Comparison of ENCODE assay signal across 8 mouse cellular contexts in genomic region chr16:21422645-21423545, GRCm38 (mm10). TPM values are rescaled to one million over a fixed set of nuclear protein-coding genes. Genes with fewer than 3 reads are reported as not detected.
DNase-seq lines count a peak whose midpoint lies in the region; ATAC-seq and TF ChIP-seq lines count a peak whose summit lies in the region.

Vps8 (plus strand) TSS chr16:21423118.

- under 1% methylated on average over 71 of the region's 71 CpGs for WGBS in forebrain, embryonic 15.5 days
- WGBS in lung, adult 2 months, result 1% methylated on average over 71 of the region's 71 CpGs

- H3K36me3 ChIP-seq in forebrain, embryonic 15.5 days, result no peaks in the 10 kb centered on the region

- ATAC-seq in forebrain, embryonic 15.5 days (replicated peaks), result peak; percentile 99
- ATAC-seq in neutrophil, adult 5-6 weeks (ENCODE audit: extremely low read depth, insufficient number of reproducible peaks, low FRiP score, poor library complexity, severe bottlenecking), result peak; percentile 88

- peak within 1 kb of the TSS; percentile 96 for H3K4me2 ChIP-seq in forebrain, embryonic 15.5 days (replicated peaks)

- TF ChIP-seq POLR2A in lung, adult 2 months (IDR thresholded peaks at IDR 0.05; ENCODE audit: borderline replicate concordance, extremely low read depth, low read depth, low read length), result peak; percentile 51; the same call in 1 of the 2 replicates

- DNase-seq in ES-CJ7 (ENCODE audit: low read depth, low spot score), result peak; percentile 96
- peak; percentile 87 for DNase-seq in cerebellum, adult 11 months
- DNase-seq in heart, postnatal 25 days (ENCODE audit: low spot score), result peak; percentile 81
- peak; percentile 86 to 91 for DNase-seq in layer of hippocampus, adult 18-20 months (ENCODE audit: low spot score in 2 of 2)
- DNase-seq in lung, adult 2 months, result peak; percentile 91
- DNase-seq in thymus, adult 18-20 months, result peak; percentile 85 to 89

- no peak for TF ChIP-seq CTCF in lung, adult 2 months (IDR thresholded peaks at IDR 0.05; ENCODE audit: insufficient read depth, low read length)

- H3K27me3 ChIP-seq in forebrain, embryonic 15.5 days, result no peaks in the 10 kb centered on the region

- peak within 1 kb of the TSS; percentile 61 for H3K27ac ChIP-seq in forebrain, embryonic 15.5 days (replicated peaks)

- H3K4me3 ChIP-seq in forebrain, embryonic 15.5 days, result peak within 1 kb of the TSS; percentile 87
- H3K4me3 ChIP-seq in lung, adult 2 months (replicated peaks; ENCODE audit: extremely low read depth, low read depth, low read length), result peak within 1 kb of the TSS; percentile 95

- intact Hi-C loops in heart, postnatal 25 days (cut with DNase I), result no loop called here

- no peaks in the 10 kb centered on the region for H3K9me3 ChIP-seq in forebrain, embryonic 15.5 days

- peaks cover 3% of the 10 kb centered on the region; the same call in 1 of the 2 replicates for H3K4me1 ChIP-seq in forebrain, embryonic 15.5 days
- peaks cover 3% of the 10 kb centered on the region for H3K4me1 ChIP-seq in lung, adult 2 months (ENCODE audit: control insufficient read depth, insufficient read depth, low read length)

- peak within 1 kb of the TSS; percentile 87 for H3K9ac ChIP-seq in forebrain, embryonic 15.5 days (replicated peaks)

RNA-seq across cellular contexts. Expression of gene Vps8, which starts in this region (rescaled TPM):
- polyA plus RNA-seq in forebrain, embryonic 15.5 days (2015; fragmentation: Nextera tagmentation; extraction: Ambion mirVana), result 31.4 and 36.6 TPM in 2 replicates
- 10 to 100 TPM; 21.4 to 24.4 TPM for total RNA-seq in heart, postnatal 25 days (2021)
- 10 to 100 TPM; 50.9 to 53.4 TPM for total RNA-seq in layer of hippocampus, adult 18-20 months (2021)
- polyA plus RNA-seq in lung, adult 2 months (2012; rRNA removed), result 13.5 and 13.9 TPM in 2 replicates
- total RNA-seq in neutrophil, adult 5-6 weeks (2017), result 25.9 and 38.5 TPM in 2 replicates

Comparison
In these comparisons a context has a peak if more than half of its experiments do, and no peak if none do; other contexts are left out.
1. Peak in every context shown above with its lines: DNase-seq, ATAC-seq, H3K4me3 ChIP-seq and H3K27ac ChIP-seq.